Mouse (Mus musculus): ENCODE results near the gene Crybb2. TPM values are rescaled to one million over a fixed set of nuclear protein-coding genes. Genes with fewer than 3 reads are reported as not detected.

Crybb2 gene
- polyA plus RNA-seq, 1 experiment from 2014 or later: not detected

GRCm38 (mm10) chr5:113106594-113106993 is 36.7 kb upstream of the Crybb2 start:
- H3K9ac ChIP-seq: no peak overlapping the region
- WGBS (ENCODE audit: insufficient replicate concordance): 80% methylated on average over 7 of the region's 7 CpGs
- H3K4me3 ChIP-seq: no peak overlapping the region
- no peaks in the 10 kb centered on the region for H3K9me3 ChIP-seq (replicated peaks)
- no peak for ATAC-seq
- no peak overlapping the region for H3K4me2 ChIP-seq
- H3K4me1 ChIP-seq: peaks cover 24% of the 10 kb centered on the region
- no peak overlapping the region for H3K27ac ChIP-seq
- no peaks in the 10 kb centered on the region for H3K36me3 ChIP-seq
- H3K27me3 ChIP-seq (replicated peaks): no peaks in the 10 kb centered on the region

GRCm38 (mm10) chr5:113105481-113105880 is 35.6 kb upstream of the Crybb2 start:
- H3K27me3 ChIP-seq (replicated peaks): no peaks in the 10 kb centered on the region
- H3K9ac ChIP-seq: no peak overlapping the region
- H3K4me2 ChIP-seq: no peak overlapping the region
- 79% methylated on average over 4 of the region's 4 CpGs for WGBS (ENCODE audit: insufficient replicate concordance)
- no peaks in the 10 kb centered on the region for H3K36me3 ChIP-seq
- H3K4me3 ChIP-seq: no peak overlapping the region
- no peak for ATAC-seq
- H3K4me1 ChIP-seq: peaks cover 13% of the 10 kb centered on the region
- H3K9me3 ChIP-seq (replicated peaks): no peaks in the 10 kb centered on the region
- no peak overlapping the region for H3K27ac ChIP-seq

GRCm38 (mm10) chr5:113105035-113105434 is 35.1 kb upstream of the Crybb2 start:
- no peak for ATAC-seq
- Histone ChIP-seq H3K9me3 (replicated peaks) (no peaks in the 10 kb centered on the region), H3K27ac (no peak overlapping the region), H3K9ac (no peak overlapping the region), H3K4me1 (peaks cover 10% of the 10 kb centered on the region), H3K4me3 (no peak overlapping the region), H3K4me2 (no peak overlapping the region), H3K36me3 (no peaks in the 10 kb centered on the region), H3K27me3 (replicated peaks) (no peaks in the 10 kb centered on the region)
- 73% methylated on average over 9 of the region's 9 CpGs for WGBS (ENCODE audit: insufficient replicate concordance)

- Histone ChIP-seq H3K27ac (no peak overlapping the region), H3K4me1 (no peaks in the 10 kb centered on the region), H3K4me3 (no peak overlapping the region), H3K9ac (no peak overlapping the region), H3K27me3 (replicated peaks) (no peaks in the 10 kb centered on the region), H3K9me3 (replicated peaks) (no peaks in the 10 kb centered on the region), H3K36me3 (no peaks in the 10 kb centered on the region), H3K4me2 (no peak overlapping the region)
- ATAC-seq: no peak
- WGBS (ENCODE audit: insufficient replicate concordance): 74% methylated on average over 7 of the region's 7 CpGs
These were observed 32.5 kb upstream of the Crybb2 start for GRCm38 (mm10) chr5:113102455-113102854.

GRCm38 (mm10) chr5:113101457-113101856 is 31.5 kb upstream of the Crybb2 start:
- Histone ChIP-seq H3K9ac (no peak overlapping the region), H3K36me3 (no peaks in the 10 kb centered on the region; the same call in 1 of the 2 replicates), H3K27ac (no peak overlapping the region), H3K4me3 (no peak overlapping the region), H3K4me1 (no peaks in the 10 kb centered on the region), H3K27me3 (replicated peaks) (no peaks in the 10 kb centered on the region), H3K4me2 (no peak overlapping the region), H3K9me3 (replicated peaks) (no peaks in the 10 kb centered on the region)
- 78% methylated on average over 10 of the region's 10 CpGs for WGBS (ENCODE audit: insufficient replicate concordance)
- ATAC-seq: no peak

GRCm38 (mm10) chr5:113100422-113100821 is 30.5 kb upstream of the Crybb2 start:
- Histone ChIP-seq H3K9me3 (replicated peaks) (no peaks in the 10 kb centered on the region), H3K27me3 (replicated peaks) (no peaks in the 10 kb centered on the region), H3K36me3 (peaks cover under 1% of the 10 kb centered on the region; the same call in 1 of the 2 replicates), H3K9ac (no peak overlapping the region), H3K27ac (no peak overlapping the region), H3K4me1 (no peaks in the 10 kb centered on the region), H3K4me3 (no peak overlapping the region), H3K4me2 (no peak overlapping the region)
- 83% methylated on average over 11 of the region's 11 CpGs for WGBS (ENCODE audit: insufficient replicate concordance)
- no peak for ATAC-seq

GRCm38 (mm10) chr5:113099546-113099945 is 29.6 kb upstream of the Crybb2 start:
- Histone ChIP-seq H3K4me2 (no peak overlapping the region), H3K27me3 (replicated peaks) (no peaks in the 10 kb centered on the region), H3K27ac (no peak overlapping the region), H3K36me3 (peaks cover 3% of the 10 kb centered on the region; the same call in 1 of the 2 replicates), H3K4me1 (no peaks in the 10 kb centered on the region), H3K9me3 (replicated peaks) (no peaks in the 10 kb centered on the region), H3K4me3 (no peak overlapping the region), H3K9ac (no peak overlapping the region)
- ATAC-seq: no peak
- 12% methylated on average over 1 of the region's 1 CpGs for WGBS (ENCODE audit: insufficient replicate concordance)

GRCm38 (mm10) chr5:113097551-113097950 is 27.6 kb upstream of the Crybb2 start:
- no peak overlapping the region for H3K27ac ChIP-seq
- 81% methylated on average over 17 of the region's 17 CpGs for WGBS (ENCODE audit: insufficient replicate concordance)
- no peak overlapping the region for H3K4me2 ChIP-seq
- no peak for ATAC-seq
- no peaks in the 10 kb centered on the region for H3K4me1 ChIP-seq
- H3K4me3 ChIP-seq: no peak overlapping the region
- no peaks in the 10 kb centered on the region for H3K27me3 ChIP-seq (replicated peaks)
- H3K9me3 ChIP-seq (replicated peaks): no peaks in the 10 kb centered on the region
- no peak overlapping the region for H3K9ac ChIP-seq
- peaks cover 3% of the 10 kb centered on the region for H3K36me3 ChIP-seq

- Histone ChIP-seq H3K9ac (no peak overlapping the region), H3K27me3 (replicated peaks) (no peaks in the 10 kb centered on the region), H3K27ac (no peak overlapping the region), H3K4me3 (no peak overlapping the region), H3K4me1 (no peaks in the 10 kb centered on the region), H3K36me3 (peaks cover 14% of the 10 kb centered on the region), H3K4me2 (no peak overlapping the region), H3K9me3 (replicated peaks) (no peaks in the 10 kb centered on the region)
- ATAC-seq: no peak
- 81% methylated on average over 18 of the region's 18 CpGs for WGBS (ENCODE audit: insufficient replicate concordance)
These were observed 25.5 kb upstream of the Crybb2 start for GRCm38 (mm10) chr5:113095456-113095855.

GRCm38 (mm10) chr5:113092406-113092805 is 22.5 kb upstream of the Crybb2 start:
- H3K36me3 ChIP-seq: peaks cover 16% of the 10 kb centered on the region
- H3K4me1 ChIP-seq: no peaks in the 10 kb centered on the region
- 66% methylated on average over 7 of the region's 7 CpGs for WGBS (ENCODE audit: insufficient replicate concordance)
- no peaks in the 10 kb centered on the region for H3K9me3 ChIP-seq (replicated peaks)
- no peak for ATAC-seq
- H3K27ac ChIP-seq: no peak overlapping the region
- no peak overlapping the region for H3K4me2 ChIP-seq
- H3K4me3 ChIP-seq: no peak overlapping the region
- H3K27me3 ChIP-seq (replicated peaks): no peaks in the 10 kb centered on the region; the same call in 1 of the 2 replicates
- no peak overlapping the region for H3K9ac ChIP-seq

GRCm38 (mm10) chr5:113091162-113091561 is 21.2 kb upstream of the Crybb2 start:
- 58% methylated on average over 5 of the region's 5 CpGs for WGBS (ENCODE audit: insufficient replicate concordance)
- no peak overlapping the region for H3K27ac ChIP-seq
- H3K4me3 ChIP-seq: no peak overlapping the region
- no peaks in the 10 kb centered on the region for H3K4me1 ChIP-seq
- H3K9me3 ChIP-seq (replicated peaks): no peaks in the 10 kb centered on the region
- H3K4me2 ChIP-seq: no peak overlapping the region
- no peak for ATAC-seq
- no peaks in the 10 kb centered on the region; the same call in 1 of the 2 replicates for H3K27me3 ChIP-seq (replicated peaks)
- H3K36me3 ChIP-seq: peaks cover 16% of the 10 kb centered on the region
- H3K9ac ChIP-seq: no peak overlapping the region

- Histone ChIP-seq H3K4me1 (no peaks in the 10 kb centered on the region), H3K27ac (no peak overlapping the region), H3K27me3 (replicated peaks) (no peaks in the 10 kb centered on the region; the same call in 1 of the 2 replicates), H3K4me2 (no peak overlapping the region), H3K9me3 (replicated peaks) (no peaks in the 10 kb centered on the region), H3K36me3 (peaks cover 16% of the 10 kb centered on the region), H3K9ac (no peak overlapping the region), H3K4me3 (no peak overlapping the region)
- 70% methylated on average over 11 of the region's 11 CpGs for whole genome bisulfite sequencing (ENCODE audit: insufficient replicate concordance)
- no peak for ATAC-seq
These were observed 20.8 kb upstream of the Crybb2 start for GRCm38 (mm10) chr5:113090750-113091149.

GRCm38 (mm10) chr5:113090077-113090690 is 20.3 kb upstream of the Crybb2 start:
- H3K9ac ChIP-seq: no peak overlapping the region
- no peak overlapping the region for H3K4me2 ChIP-seq
- ATAC-seq: no peak
- no peaks in the 10 kb centered on the region for H3K9me3 ChIP-seq (replicated peaks)
- WGBS (ENCODE audit: insufficient replicate concordance): 81% methylated on average over 24 of the region's 24 CpGs
- no peak overlapping the region for H3K4me3 ChIP-seq
- peaks cover 13% of the 10 kb centered on the region for H3K36me3 ChIP-seq
- no peaks in the 10 kb centered on the region; the same call in 1 of the 2 replicates for H3K27me3 ChIP-seq (replicated peaks)
- no peak overlapping the region for H3K27ac ChIP-seq
- no peaks in the 10 kb centered on the region for H3K4me1 ChIP-seq
